Mouse (Mus musculus) limb, embryonic 14.5 days (tissue): ENCODE measurements around the gene Mfsd5. TPM values are rescaled to one million over a fixed set of nuclear protein-coding genes. Genes with fewer than 3 reads are reported as not detected.

Source experiments
- ATAC-seq: fragments of 200-750 bp; cut with Nextera tagmentation; 2 replicates; pipeline ENCODE4 v1.8.0; 2017; ENCODE audit warnings: low read depth, moderate number of reproducible peaks, moderate TSS enrichment; ENCODE audit not compliant: low FRiP score
- DNase-seq: peaks from one replicate; pipeline ENCODE4 v3.0.0-alpha.2; 2015; ENCODE audit warnings: low spot score
- H3K27ac ChIP-seq: fragments of 300-500 bp; sonication (generic); replicated peaks from 2 replicates; pipeline ENCODE4 v1.5.1; 2014; ENCODE audit warnings: low read depth, mild to moderate bottlenecking, low read length, moderate library complexity, mixed read lengths
- H3K27me3 ChIP-seq: fragments of 300-500 bp; sonication (generic); 2 replicates; pipeline ENCODE4 v1.6.1; 2014; ENCODE audit warnings: low read length, mixed read lengths; ENCODE audit not compliant: control insufficient read depth, insufficient read depth
- H3K36me3 ChIP-seq: fragments of 300-500 bp; sonication (generic); 2 replicates; pipeline ENCODE4 v1.6.1; 2014; ENCODE audit warnings: mild to moderate bottlenecking, low read length, moderate library complexity, mixed read lengths; ENCODE audit not compliant: control insufficient read depth, insufficient read depth
- H3K4me1 ChIP-seq: fragments of 300-500 bp; sonication (generic); 2 replicates; pipeline ENCODE4 v1.6.1; 2014; ENCODE audit warnings: antibody characterized with exemption, low read length, mixed read lengths; ENCODE audit not compliant: control insufficient read depth, insufficient read depth
- H3K4me2 ChIP-seq: fragments of 300-500 bp; sonication (generic); replicated peaks from 2 replicates; pipeline ENCODE4 v1.6.1; 2014; ENCODE audit warnings: low read depth, mild to moderate bottlenecking, low read length, moderate library complexity; ENCODE audit not compliant: severe bottlenecking
- H3K4me3 ChIP-seq: fragments of 300-500 bp; sonication (generic); replicated peaks from 2 replicates; pipeline ENCODE4 v1.5.1; 2014; ENCODE audit warnings: low read length
- H3K9ac ChIP-seq: fragments of 300-500 bp; sonication (generic); 2 replicates; pipeline ENCODE4 v1.6.1; 2014; ENCODE audit warnings: mild to moderate bottlenecking, low read depth, low read length, moderate library complexity; ENCODE audit not compliant: severe bottlenecking
- H3K9me3 ChIP-seq: fragments of 300-500 bp; sonication (generic); 2 replicates; pipeline ENCODE4 v1.6.1; 2016; ENCODE audit warnings: low read length; ENCODE audit not compliant: control insufficient read depth
- POLR2A ChIP-seq: fragments of 200-500 bp; IDR thresholded peaks from 2 replicates; pipeline ENCODE4 v1.8.0; 2012; ENCODE audit warnings: inconsistent platforms, mild to moderate bottlenecking, moderate library complexity, borderline replicate concordance; ENCODE audit not compliant: insufficient read depth, insufficient read length; ENCODE audit errors: extremely low read depth
- WGBS: fragments of 180-500 bp; shearing (Covaris S2); extraction: QIAGEN DNeasy Blood & Tissue Kit; methylation state at CpG from one replicate; pipeline ENCODE4 v1.1.7; 2014; 5-methylcytosine and 5-hydroxymethylcytosine counted together
- polyA plus RNA-seq, 2 experiments: library from polyadenylated mRNA; depleted of rRNA in 1 of 2; stranded (reverse) in 1 of 2; unstranded in 1 of 2; fragments of >200 nt; fragmentation: Nextera tagmentation in 1 of 2; extraction: Ambion mirVana in 1 of 2; gene quantifications; 2 replicates each; pipeline versions ENCODE4 v1.2.1 to v1.2.3; 2012 to 2014

Gene Mfsd5
- polyA plus RNA-seq, 2 experiments, result 55.6 to 82.1 TPM

- Histone ChIP-seq H3K36me3 (peaks cover 24% of the 10 kb centered on the region), H3K9me3 (no peaks in the 10 kb centered on the region)
- DNase-seq, result no peak
These were observed 698 bp downstream of the Mfsd5 start for GRCm38 (mm10) chr15:102279783-102280520.

GRCm38 (mm10) chr15:102280623-102281022 is 1.4 kb downstream of the Mfsd5 start:
- no peak for ATAC-seq
- TF ChIP-seq POLR2A, result no peak
- H3K27ac ChIP-seq, result no peak overlapping the region
- H3K9me3 ChIP-seq, result no peaks in the 10 kb centered on the region
- peaks cover 11% of the 10 kb centered on the region; the same call in 1 of the 2 replicates for H3K4me1 ChIP-seq
- peak overlapping the region; percentile 72; the same call in 1 of the 2 replicates for H3K4me2 ChIP-seq
- no peaks in the 10 kb centered on the region for H3K27me3 ChIP-seq
- H3K4me3 ChIP-seq, result no peak overlapping the region
- no peak for DNase-seq
- H3K36me3 ChIP-seq, result peaks cover 24% of the 10 kb centered on the region
- H3K9ac ChIP-seq, result peak overlapping the region; percentile 70; the same call in 1 of the 2 replicates
- 96% methylated on average over 19 of the region's 19 CpGs for WGBS

More at GRCm38 (mm10) chr15:102279783-102280520, 698 bp downstream of the Mfsd5 start:
- H3K4me1 ChIP-seq, result peaks cover 11% of the 10 kb centered on the region; the same call in 1 of the 2 replicates
- ATAC-seq, result no peak
- whole genome bisulfite sequencing, result 31% methylated on average over 11 of the region's 13 CpGs
- H3K27ac ChIP-seq, result peak overlapping the region; percentile 67; the same call in 1 of the 2 replicates
- no peaks in the 10 kb centered on the region for H3K27me3 ChIP-seq
- H3K4me3 ChIP-seq, result peak overlapping the region; percentile 70
- H3K9ac ChIP-seq, result peak overlapping the region; percentile 70
- peak overlapping the region; percentile 72 for H3K4me2 ChIP-seq
- no peak for TF ChIP-seq POLR2A

- Histone ChIP-seq H3K4me3 (no peak overlapping the region), H3K9me3 (no peaks in the 10 kb centered on the region), H3K9ac (no peak overlapping the region), H3K27me3 (no peaks in the 10 kb centered on the region), H3K4me2 (no peak overlapping the region), H3K36me3 (peaks cover 24% of the 10 kb centered on the region), H3K4me1 (peaks cover 11% of the 10 kb centered on the region; the same call in 1 of the 2 replicates), H3K27ac (no peak overlapping the region)
- ATAC-seq (no peak), DNase-seq (no peak)
- no peak for TF ChIP-seq POLR2A
- 83% methylated on average over 8 of the region's 8 CpGs for WGBS
These were observed 3.4 kb downstream of the Mfsd5 start for GRCm38 (mm10) chr15:102282463-102283292.

- peaks cover 10% of the 10 kb centered on the region; the same call in 1 of the 2 replicates for H3K4me1 ChIP-seq
- WGBS, result 68% methylated on average over 3 of the region's 3 CpGs
These were observed 4.4 kb downstream of the Mfsd5 start for GRCm38 (mm10) chr15:102283648-102284047.

GRCm38 (mm10) chr15:102287395-102287794 is 8.1 kb downstream of the Mfsd5 start:
- DNase-seq, result peak; percentile 35
- no peak overlapping the region for H3K27ac ChIP-seq
- H3K4me1 ChIP-seq, result no peaks in the 10 kb centered on the region
- TF ChIP-seq POLR2A, result no peak
- H3K9ac ChIP-seq, result no peak overlapping the region
- ATAC-seq, result no peak
- H3K36me3 ChIP-seq, result peaks cover 4% of the 10 kb centered on the region
- H3K9me3 ChIP-seq, result no peaks in the 10 kb centered on the region
- no peak overlapping the region for H3K4me3 ChIP-seq
- no peaks in the 10 kb centered on the region for H3K27me3 ChIP-seq
- H3K4me2 ChIP-seq, result no peak overlapping the region

More at GRCm38 (mm10) chr15:102283648-102284047, 4.4 kb downstream of the Mfsd5 start:
- Histone ChIP-seq H3K27ac (no peak overlapping the region), H3K4me2 (no peak overlapping the region), H3K9ac (no peak overlapping the region), H3K27me3 (no peaks in the 10 kb centered on the region), H3K9me3 (no peaks in the 10 kb centered on the region), H3K36me3 (peaks cover 24% of the 10 kb centered on the region), H3K4me3 (no peak overlapping the region)
- ATAC-seq (no peak), DNase-seq (no peak)
- no peak for TF ChIP-seq POLR2A
